Comparison of ENCODE assay signal across 25 mouse cellular contexts in the genomic region with DNA sequence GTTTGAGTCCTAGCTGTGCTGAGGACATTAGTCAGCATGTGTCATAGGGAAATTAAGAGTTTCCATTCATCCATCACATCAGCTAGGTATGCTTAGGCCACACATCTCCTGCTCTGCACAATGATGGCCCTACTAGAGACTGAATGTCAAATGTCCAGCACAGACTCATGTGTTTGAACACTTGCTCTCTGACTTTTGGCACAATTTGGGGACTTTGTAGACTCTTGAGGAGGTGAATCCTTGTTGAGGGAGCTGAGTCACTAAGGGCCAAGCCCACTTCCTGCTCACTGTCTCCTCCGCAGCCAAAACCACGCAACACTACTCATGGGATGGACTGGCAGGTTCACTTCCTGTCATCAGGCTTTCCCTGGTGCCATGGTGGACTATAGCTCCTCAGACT.
DNase-seq lines count a peak whose midpoint lies in the region; ATAC-seq and TF ChIP-seq lines count a peak whose summit lies in the region.
"Had no signal": no experiment of that assay in that cellular context is flagged by ENCODE, and none has a peak within 500 bp of the region (broad histone marks: within the 10 kb centered on the region; RNA-seq: fewer than 3 reads in every experiment).

No protein-coding gene starts in this region.

- no peaks in the 10 kb centered on the region for H3K79me2 ChIP-seq in C2C12 (ENCODE audit: control insufficient read depth, insufficient read depth)

- ATAC-seq in intestine, embryonic 14.5 days (replicated peaks; ENCODE audit: low FRiP score, low TSS enrichment, low read depth) = no peak
- no peak for ATAC-seq in intestine, embryonic 16.5 days
- no peak for ATAC-seq in frontal cortex, adult (ENCODE audit: low TSS enrichment)
- no peak for ATAC-seq in hindbrain, embryonic 13.5 days (ENCODE audit: low FRiP score)
- ATAC-seq: activated CD4-positive, CD25-positive, alpha-beta regulatory T cell, adult 4 months; forebrain, embryonic 13.5 days; forebrain, embryonic 15.5 days; forebrain, postnatal 0 days; Patski had no signal

- WGBS in intestine, embryonic 14.5 days = 93% methylated on average over 2 of the region's 2 CpGs
- 93% methylated on average over 2 of the region's 2 CpGs for WGBS in intestine, embryonic 16.5 days
- 86% methylated on average over 2 of the region's 2 CpGs for WGBS in kidney, adult 2 months
- WGBS in hindbrain, embryonic 13.5 days = 91% methylated on average over 2 of the region's 2 CpGs

- H3K4me2 ChIP-seq in intestine, embryonic 14.5 days (ENCODE audit: low read length) = no peak overlapping the region
- H3K4me2 ChIP-seq in intestine, embryonic 16.5 days (ENCODE audit: low read depth, low read length) = no peak overlapping the region
- H3K4me2 ChIP-seq in hindbrain, embryonic 13.5 days = no peak overlapping the region
- H3K4me2 ChIP-seq: embryonic facial prominence, embryonic 13.5 days; embryonic facial prominence, embryonic 15.5 days; forebrain, embryonic 13.5 days; forebrain, embryonic 15.5 days had no signal

- no peak overlapping the region for H3K9ac ChIP-seq in intestine, embryonic 14.5 days (ENCODE audit: low read length)
- H3K9ac ChIP-seq in intestine, embryonic 16.5 days (ENCODE audit: low read depth, low read length) = no peak overlapping the region
- no peak overlapping the region for H3K9ac ChIP-seq in hindbrain, embryonic 13.5 days
- H3K9ac ChIP-seq: embryonic facial prominence, embryonic 13.5 days; embryonic facial prominence, embryonic 15.5 days; forebrain, embryonic 13.5 days; forebrain, embryonic 15.5 days; forebrain, postnatal 0 days had no signal

- TF ChIP-seq CTCF in C2C12 (IDR thresholded peaks at IDR 0.05; ENCODE audit: control insufficient read depth, insufficient read depth, insufficient read length) = no peak
- no peak for TF ChIP-seq CTCF in embryonic fibroblast, embryonic 13.5 days (IDR thresholded peaks at IDR 0.05; ENCODE audit: borderline replicate concordance, insufficient read depth, low read length)
- TF ChIP-seq CTCF in kidney, adult 2 months (conservative IDR thresholded peaks at IDR 0.05; ENCODE audit: insufficient read depth, insufficient read length, low read depth, low read length) = no peak

- H3K27ac ChIP-seq in intestine, embryonic 14.5 days (ENCODE audit: low read depth) = no peak overlapping the region
- no peak overlapping the region for H3K27ac ChIP-seq in intestine, embryonic 16.5 days (ENCODE audit: low read length)
- H3K27ac ChIP-seq in embryonic fibroblast, embryonic 13.5 days (ENCODE audit: insufficient read depth, low read length) = peak overlapping the region; percentile 69
- no peak overlapping the region for H3K27ac ChIP-seq in kidney, adult 2 months (ENCODE audit: insufficient read depth, low read depth, low read length)
- no peak overlapping the region for H3K27ac ChIP-seq in hindbrain, embryonic 13.5 days
- H3K27ac ChIP-seq: embryonic facial prominence, embryonic 13.5 days; embryonic facial prominence, embryonic 15.5 days; forebrain, embryonic 13.5 days; forebrain, embryonic 15.5 days had no signal

- no peak overlapping the region for H3ac ChIP-seq in C2C12 (ENCODE audit: control insufficient read depth, insufficient read length, low read depth)

- H3K36me3 ChIP-seq in intestine, embryonic 14.5 days (ENCODE audit: control insufficient read depth, insufficient read depth, low read length) = no peaks in the 10 kb centered on the region
- no peaks in the 10 kb centered on the region for H3K36me3 ChIP-seq in intestine, embryonic 16.5 days (ENCODE audit: control insufficient read depth, insufficient read depth, low read length)
- H3K36me3 ChIP-seq in C2C12 (ENCODE audit: control insufficient read depth, insufficient read depth) = no peaks in the 10 kb centered on the region
- no peaks in the 10 kb centered on the region for H3K36me3 ChIP-seq in kidney, adult 2 months (ENCODE audit: control insufficient read depth, insufficient read depth, low read length)
- H3K36me3 ChIP-seq in hindbrain, embryonic 13.5 days = no peaks in the 10 kb centered on the region
- H3K36me3 ChIP-seq: embryonic facial prominence, embryonic 13.5 days; embryonic facial prominence, embryonic 15.5 days; forebrain, embryonic 15.5 days had no signal

- H3K27me3 ChIP-seq in intestine, embryonic 14.5 days (replicated peaks; ENCODE audit: control insufficient read depth, insufficient read depth, low read length) = no peaks in the 10 kb centered on the region
- H3K27me3 ChIP-seq in intestine, embryonic 16.5 days (replicated peaks; ENCODE audit: control insufficient read depth, insufficient read depth, low read length) = no peaks in the 10 kb centered on the region
- no peaks in the 10 kb centered on the region for H3K27me3 ChIP-seq in C2C12 (ENCODE audit: control insufficient read depth, insufficient read depth, insufficient read length)
- H3K27me3 ChIP-seq in kidney, adult 2 months (replicated peaks; ENCODE audit: control insufficient read depth, insufficient read depth, low read length) = no peaks in the 10 kb centered on the region
- H3K27me3 ChIP-seq in hindbrain, embryonic 13.5 days = no peaks in the 10 kb centered on the region
- H3K27me3 ChIP-seq: embryonic facial prominence, embryonic 13.5 days; embryonic facial prominence, embryonic 15.5 days; forebrain, embryonic 13.5 days; forebrain, embryonic 15.5 days; Patski had no signal

- no peak for TF ChIP-seq POLR2A in embryonic fibroblast, embryonic 13.5 days (IDR thresholded peaks at IDR 0.05; ENCODE audit: low read depth, low read length)
- no peak for TF ChIP-seq POLR2A in kidney, adult 2 months (IDR thresholded peaks at IDR 0.05; ENCODE audit: low read depth, low read length)

- peak; percentile 18 for DNase-seq in intestine, embryonic 14.5 days (ENCODE audit: low spot score)
- DNase-seq in 3T3-L1 (ENCODE audit: low read depth, low spot score) = peak; percentile 82
- DNase-seq in kidney, adult 2 months = no peak
- DNase-seq: adrenal gland, adult 8-10 months; adrenal gland, postnatal 14 days; adrenal gland, postnatal 36 days; B cell, adult 2 months; cerebellum, adult 11-12 months; cerebellum, adult 2 months; cerebellum, adult 9-10 months; cerebellum, postnatal 10 days; cerebellum, postnatal 25 days; embryo, embryonic 11 days; forebrain, postnatal 0 days had no signal

- H3K4me1 ChIP-seq in intestine, embryonic 14.5 days (replicated peaks; ENCODE audit: control insufficient read depth, insufficient read depth, low read length) = peaks cover 3% of the 10 kb centered on the region; the same call in 1 of the 2 replicates
- H3K4me1 ChIP-seq in intestine, embryonic 16.5 days (ENCODE audit: control insufficient read depth, insufficient read depth, low read length) = no peaks in the 10 kb centered on the region
- H3K4me1 ChIP-seq in embryonic fibroblast, embryonic 13.5 days (ENCODE audit: control insufficient read depth, insufficient read depth, low read length) = peaks cover 16% of the 10 kb centered on the region; the same call in 1 of the 2 replicates
- H3K4me1 ChIP-seq in kidney, adult 2 months (ENCODE audit: control insufficient read depth, insufficient read depth, low read length) = no peaks in the 10 kb centered on the region
- H3K4me1 ChIP-seq in hindbrain, embryonic 13.5 days (replicated peaks) = no peaks in the 10 kb centered on the region
- H3K4me1 ChIP-seq: forebrain, embryonic 15.5 days had no signal

- no peaks in the 10 kb centered on the region for H3K9me3 ChIP-seq in intestine, embryonic 14.5 days (ENCODE audit: control insufficient read depth, low read length)
- no peaks in the 10 kb centered on the region for H3K9me3 ChIP-seq in intestine, embryonic 16.5 days (ENCODE audit: control insufficient read depth, low read length)
- no peaks in the 10 kb centered on the region for H3K9me3 ChIP-seq in hindbrain, embryonic 13.5 days
- H3K9me3 ChIP-seq: embryonic facial prominence, embryonic 13.5 days; embryonic facial prominence, embryonic 15.5 days; forebrain, embryonic 13.5 days; forebrain, embryonic 15.5 days had no signal

- no peak overlapping the region for H3K4me3 ChIP-seq in intestine, embryonic 14.5 days (ENCODE audit: low read depth, low read length)
- H3K4me3 ChIP-seq in intestine, embryonic 16.5 days (ENCODE audit: low read length) = no peak overlapping the region
- H3K4me3 ChIP-seq in C2C12 (ENCODE audit: insufficient read depth, poor library complexity, severe bottlenecking) = no peak overlapping the region
- no peak overlapping the region for H3K4me3 ChIP-seq in embryonic fibroblast, embryonic 13.5 days (ENCODE audit: insufficient read depth, low read length)
- no peak overlapping the region for H3K4me3 ChIP-seq in kidney, adult 2 months (ENCODE audit: insufficient read depth, low read depth, low read length)
- H3K4me3 ChIP-seq in hindbrain, embryonic 13.5 days = no peak overlapping the region
- H3K4me3 ChIP-seq: embryonic facial prominence, embryonic 13.5 days; embryonic facial prominence, embryonic 15.5 days; forebrain, embryonic 13.5 days; forebrain, embryonic 15.5 days had no signal

- no peaks in the 10 kb centered on the region for H3K79me3 ChIP-seq in C2C12 (ENCODE audit: low read depth)

TF ChIP-seq in C2C12, 6 proteins besides CTCF, POLR2A, EP300 and RAD21:
- TF ChIP-seq MYOG (IDR thresholded peaks at IDR 0.05; ENCODE audit: control insufficient read depth, extremely low read depth, insufficient read length) = no peak
- no peak for TF ChIP-seq CEBPB (IDR thresholded peaks at IDR 0.05; ENCODE audit: low read depth)
- TF ChIP-seq MYOD1 (IDR thresholded peaks at IDR 0.05; ENCODE audit: control insufficient read depth, insufficient read length, low read depth) = no peak
- no peak for TF ChIP-seq USF1 (IDR thresholded peaks at IDR 0.05; ENCODE audit: low read depth)
- TF ChIP-seq MAX (IDR thresholded peaks at IDR 0.05) = peak; percentile 22
- TF ChIP-seq FOSL1 (IDR thresholded peaks at IDR 0.05; ENCODE audit: insufficient read depth, low read length, poor library complexity, severe bottlenecking) = peak; percentile 22
TF ChIP-seq in C2C12: peak in this region for 2.
